Mouse (Mus musculus) adrenal gland, postnatal 10 days (tissue): ENCODE data around the gene Fam178b. TPM values are rescaled to one million over a fixed set of nuclear protein-coding genes. Genes with fewer than 3 reads are reported as not detected.

ENCODE experiments used
- DNase-seq: peaks from one replicate; pipeline ENCODE4 v3.0.0; 2021; ENCODE audit warnings: mixed read lengths
- long read RNA-seq, 2 experiments: library from polyadenylated mRNA; stranded (forward); transcript quantifications; one replicate each; pipeline ENCODE4 v2.0.0; 2021
- total RNA-seq, 2 experiments: library from RNA; stranded (reverse); gene quantifications; 2 replicates each; pipeline ENCODE4 v1.2.3; 2021

Gene Fam178b
- total RNA-seq, result under 1 TPM; 0.72 to 0.82 TPM
- long read RNA-seq, experiment 1, result 0 reads
- long read RNA-seq, experiment 2, partial matches to known transcripts, result 1 of 1 reads
- long read RNA-seq, experiment 2, other reads (novel, unspliced or antisense), result 0 of 1 reads

GRCm38 (mm10) chr1:36682620-36683355 lies at the start of gene Fam178b:
Fam178b (minus strand) TSS chr1:36683183.
- DNase-seq, result no peak

GRCm38 (mm10) chr1:36724057-36724431 lies 41.1 kb upstream of the Fam178b start:
- DNase-seq, result no peak

GRCm38 (mm10) chr1:36723146-36724056 lies 40.4 kb upstream of the Fam178b start:
- DNase-seq, result no peak

- DNase-seq, result no peak
Observed at GRCm38 (mm10) chr1:36718786-36719185, 35.8 kb upstream of the Fam178b start.

- no peak for DNase-seq
Observed at GRCm38 (mm10) chr1:36714311-36714710, 31.3 kb upstream of the Fam178b start, which contains the start of gene Actr1b. Actr1b (minus strand) TSS chr1:36714422.

GRCm38 (mm10) chr1:36711104-36711503 lies 28.1 kb upstream of the Fam178b start:
- DNase-seq, result no peak

GRCm38 (mm10) chr1:36709854-36710280 lies 26.9 kb upstream of the Fam178b start, which contains the start of gene 4933424G06Rik:
4933424G06Rik (plus strand) TSS chr1:36710149.
- DNase-seq, result peak; percentile 98

GRCm38 (mm10) chr1:36709055-36709853 lies 26.3 kb upstream of the Fam178b start:
- DNase-seq, result peak; percentile 54

GRCm38 (mm10) chr1:36708626-36709025 lies 25.6 kb upstream of the Fam178b start:
- DNase-seq, result no peak

GRCm38 (mm10) chr1:36707797-36708196 lies 24.8 kb upstream of the Fam178b start:
- DNase-seq, result no peak

GRCm38 (mm10) chr1:36707166-36707565 lies 24.2 kb upstream of the Fam178b start:
- no peak for DNase-seq

- no peak for DNase-seq
Observed at GRCm38 (mm10) chr1:36697030-36697429, 14.0 kb upstream of the Fam178b start.

GRCm38 (mm10) chr1:36696411-36696810 lies 13.4 kb upstream of the Fam178b start:
- DNase-seq, result no peak

GRCm38 (mm10) chr1:36694871-36695270 lies 11.9 kb upstream of the Fam178b start:
- no peak for DNase-seq

- DNase-seq, result peak; percentile 97
Observed at GRCm38 (mm10) chr1:36691271-36692155, 8.5 kb upstream of the Fam178b start, which contains the start of gene Cox5b. Cox5b (plus strand) TSS chr1:36691449.

- no peak for DNase-seq
Observed at GRCm38 (mm10) chr1:36690671-36691235, 7.8 kb upstream of the Fam178b start.

- peak; percentile 86 for DNase-seq
Observed at GRCm38 (mm10) chr1:36683810-36684467, 956 bp upstream of the Fam178b start.

GRCm38 (mm10) chr1:36680893-36681292 lies 2.1 kb downstream of the Fam178b start:
- no peak for DNase-seq

GRCm38 (mm10) chr1:36674936-36675335 lies 8.0 kb downstream of the Fam178b start:
- no peak for DNase-seq
